Comparison of ENCODE assay signal across 8 mouse cellular contexts in genomic region chr2:35270531-35270984, GRCm38 (mm10). TPM values are rescaled to one million over a fixed set of nuclear protein-coding genes. Genes with fewer than 3 reads are reported as not detected.
A peak's percentile ranks its signal among the peaks of the same experiment; 100 is the strongest.
DNase-seq lines count a peak whose midpoint lies in the region; ATAC-seq and TF ChIP-seq lines count a peak whose summit lies in the region.

No protein-coding gene starts in this region.

- H3K9me3 ChIP-seq in liver, embryonic 13.5 days (replicated peaks): no peaks in the 10 kb centered on the region

- DNase-seq in 416B (ENCODE audit: low read depth): peak; percentile 90
- peak; percentile 84 for DNase-seq in NIH3T3 (ENCODE audit: low read depth)
- DNase-seq in embryo, embryonic 10.5 days (ENCODE audit: low spot score): peak; percentile 81
- peak; percentile 72 to 74 for DNase-seq in heart, adult 2 months
- peak; percentile 80 for DNase-seq in kidney, adult 2 months
- peak; percentile 16 for DNase-seq in liver, embryonic 13.5 days
- peak; percentile 77 for DNase-seq in naive thymus-derived CD4-positive, alpha-beta T cell, adult 2 months (ENCODE audit: low read depth)
- peak; percentile 71 for DNase-seq in thymus, postnatal 25 days

- intact Hi-C loops in heart, adult 2 months (cut with DNase I): loop anchor here (1.0 kb wide), 1 partner anchor 56 kb away; no protein-coding TSS in a partner anchor

- ATAC-seq in liver, embryonic 13.5 days (ENCODE audit: low read depth): no peak

- 9% methylated on average over 10 of the region's 10 CpGs for WGBS in heart, adult 2 months
- 5% methylated on average over 10 of the region's 10 CpGs for WGBS in kidney, adult 2 months
- WGBS in liver, embryonic 13.5 days (ENCODE audit: insufficient replicate concordance): 21% methylated on average over 10 of the region's 10 CpGs

- no peak overlapping the region for H3K9ac ChIP-seq in heart, adult 2 months (ENCODE audit: low read depth, low read length)
- H3K9ac ChIP-seq in liver, embryonic 13.5 days: no peak overlapping the region

- no peaks in the 10 kb centered on the region for H3K36me3 ChIP-seq in heart, adult 2 months (ENCODE audit: control insufficient read depth, insufficient read depth, low read length)
- H3K36me3 ChIP-seq in kidney, adult 2 months (ENCODE audit: control insufficient read depth, insufficient read depth, low read length): no peaks in the 10 kb centered on the region
- no peaks in the 10 kb centered on the region for H3K36me3 ChIP-seq in liver, embryonic 13.5 days

- H3K4me2 ChIP-seq in liver, embryonic 13.5 days: no peak overlapping the region

- H3K79me2 ChIP-seq in heart, adult 2 months (replicated peaks; ENCODE audit: control insufficient read depth, insufficient read depth, low read length): no peaks in the 10 kb centered on the region

- TF ChIP-seq POLR2A in heart, adult 2 months (IDR thresholded peaks at IDR 0.05; ENCODE audit: insufficient read depth, low read depth, low read length): no peak; the same call in 1 of the 2 replicates
- no peak for TF ChIP-seq POLR2A in kidney, adult 2 months (IDR thresholded peaks at IDR 0.05; ENCODE audit: low read depth, low read length)

- peak; percentile 60 for TF ChIP-seq EP300 in heart, adult 2 months (IDR thresholded peaks at IDR 0.05; ENCODE audit: insufficient read depth, low read depth, low read length)

- no peaks in the 10 kb centered on the region for H3K27me3 ChIP-seq in heart, adult 2 months (ENCODE audit: control insufficient read depth, insufficient read depth, low read length)
- no peaks in the 10 kb centered on the region for H3K27me3 ChIP-seq in kidney, adult 2 months (replicated peaks; ENCODE audit: control insufficient read depth, insufficient read depth, low read length)
- H3K27me3 ChIP-seq in liver, embryonic 13.5 days: 0 out of 2 replicates have a peak, but pooled peaks cover 6% of the 10 kb centered on the region

- H3K4me1 ChIP-seq in heart, adult 2 months (ENCODE audit: control insufficient read depth, insufficient read depth, low read length): peaks cover 28% of the 10 kb centered on the region
- H3K4me1 ChIP-seq in kidney, adult 2 months (ENCODE audit: control insufficient read depth, insufficient read depth, low read length): peaks cover 28% of the 10 kb centered on the region
- H3K4me1 ChIP-seq in liver, embryonic 13.5 days (replicated peaks): peaks cover 18% of the 10 kb centered on the region

- no peak overlapping the region for H3K4me3 ChIP-seq in heart, adult 2 months
- H3K4me3 ChIP-seq in kidney, adult 2 months (ENCODE audit: insufficient read depth, low read depth, low read length): no peak overlapping the region
- H3K4me3 ChIP-seq in liver, embryonic 13.5 days (replicated peaks): no peak overlapping the region

- peak overlapping the region; percentile 67 for H3K27ac ChIP-seq in heart, adult 2 months
- peak overlapping the region; percentile 26 for H3K27ac ChIP-seq in kidney, adult 2 months (ENCODE audit: insufficient read depth, low read depth, low read length)
- H3K27ac ChIP-seq in liver, embryonic 13.5 days: no peak overlapping the region

- peak; percentile 90 for TF ChIP-seq CTCF in heart, adult 2 months (IDR thresholded peaks at IDR 0.05)
- TF ChIP-seq CTCF in kidney, adult 2 months (conservative IDR thresholded peaks at IDR 0.05; ENCODE audit: insufficient read depth, insufficient read length, low read depth, low read length): peak; percentile 93

RNA-seq across cellular contexts. Expression of gene Gsn, which starts 14.4 kb away (rescaled TPM):
- total RNA-seq in heart, adult 2 months (2021): 1,000 to 10,000 TPM in 1 of 2 experiments, 100 to 1,000 TPM in 1; 878 to 1,097 TPM
- polyA plus RNA-seq in heart, adult 2 months (2012; rRNA removed): 1,373 and 1,759 TPM in 2 replicates
- 269 and 357 TPM in 2 replicates for polyA plus RNA-seq in kidney, adult 2 months (2012; rRNA removed)
- polyA plus RNA-seq in liver, embryonic 13.5 days (2015; fragmentation: Nextera tagmentation; extraction: Ambion mirVana): 77.4 and 92.5 TPM in 2 replicates

Comparison
In these comparisons a context has a peak if more than half of its experiments do, and no peak if none do; other contexts are left out.
1. DNase-seq: peak in every context shown above with its lines; median percentile 90 in 416B; 84 in NIH3T3; 81 in embryo, embryonic 10.5 days; 80 in kidney, adult 2 months; 77 in naive thymus-derived CD4-positive, alpha-beta T cell, adult 2 months; 73 in heart, adult 2 months; 71 in thymus, postnatal 25 days; 16 in liver, embryonic 13.5 days.